Mouse (Mus musculus) neural tube, embryonic 11.5 days (tissue): ENCODE data around the gene Map2. TPM values are rescaled to one million over a fixed set of nuclear protein-coding genes. Genes with fewer than 3 reads are reported as not detected.

Experiments used
- ATAC-seq: fragments of 200-750 bp; cut with Nextera tagmentation; 2 replicates; pipeline ENCODE4 v1.8.0; 2017; ENCODE audit warnings: moderate number of reproducible peaks, mild to moderate bottlenecking, moderate TSS enrichment, moderate library complexity; ENCODE audit not compliant: insufficient read depth, low FRiP score, low TSS enrichment
- DNase-seq: peaks from one replicate; pipeline ENCODE4 v3.0.0-alpha.2; 2015; ENCODE audit warnings: low spot score
- H3K27ac ChIP-seq: fragments of 300-500 bp; sonication (generic); 2 replicates; pipeline ENCODE4 v1.5.1; 2014; ENCODE audit warnings: low read depth, mild to moderate bottlenecking, low read length
- H3K27me3 ChIP-seq: fragments of 300-500 bp; sonication (generic); 2 replicates; pipeline ENCODE4 v1.6.1; 2014; ENCODE audit warnings: mild to moderate bottlenecking, low read length, mixed read lengths; ENCODE audit not compliant: control insufficient read depth, insufficient read depth
- H3K36me3 ChIP-seq: fragments of 300-500 bp; sonication (generic); 2 replicates; pipeline ENCODE4 v1.6.1; 2014; ENCODE audit warnings: mild to moderate bottlenecking, low read length, moderate library complexity, mixed read lengths; ENCODE audit not compliant: control insufficient read depth, insufficient read depth
- H3K4me1 ChIP-seq: fragments of 300-500 bp; sonication (generic); 2 replicates; pipeline ENCODE4 v1.6.1; 2014; ENCODE audit warnings: low read length, mixed read lengths; ENCODE audit not compliant: control insufficient read depth, insufficient read depth
- H3K4me2 ChIP-seq: fragments of 300-500 bp; sonication (generic); 2 replicates; pipeline ENCODE4 v1.6.1; 2014; ENCODE audit warnings: low read depth, mild to moderate bottlenecking, moderate library complexity
- H3K4me3 ChIP-seq: fragments of 300-500 bp; sonication (generic); 2 replicates; pipeline ENCODE4 v1.5.1; 2014; ENCODE audit warnings: low read depth, low read length
- H3K9ac ChIP-seq: fragments of 300-500 bp; sonication (generic); 2 replicates; pipeline ENCODE4 v1.6.1; 2014; ENCODE audit warnings: mild to moderate bottlenecking, low read length
- H3K9me3 ChIP-seq: fragments of 300-500 bp; sonication (generic); 2 replicates; pipeline ENCODE4 v1.6.1; 2016; ENCODE audit warnings: low read length; ENCODE audit not compliant: control insufficient read depth
- WGBS: fragments of 180-500 bp; shearing (Covaris S2); extraction: QIAGEN DNeasy Blood & Tissue Kit; methylation state at CpG from one replicate; pipeline ENCODE4 v1.1.7; 2014; 5-methylcytosine and 5-hydroxymethylcytosine counted together
- polyA plus RNA-seq: library from polyadenylated mRNA; unstranded; fragments of >200 nt; fragmentation: Nextera tagmentation; extraction: Ambion mirVana; gene quantifications from 2 replicates; pipeline ENCODE4 v1.2.1, GENCODE M21; 2014

Map2 gene
- polyA plus RNA-seq, 1 experiment from 2014 or later: 194 TPM

DNA sequence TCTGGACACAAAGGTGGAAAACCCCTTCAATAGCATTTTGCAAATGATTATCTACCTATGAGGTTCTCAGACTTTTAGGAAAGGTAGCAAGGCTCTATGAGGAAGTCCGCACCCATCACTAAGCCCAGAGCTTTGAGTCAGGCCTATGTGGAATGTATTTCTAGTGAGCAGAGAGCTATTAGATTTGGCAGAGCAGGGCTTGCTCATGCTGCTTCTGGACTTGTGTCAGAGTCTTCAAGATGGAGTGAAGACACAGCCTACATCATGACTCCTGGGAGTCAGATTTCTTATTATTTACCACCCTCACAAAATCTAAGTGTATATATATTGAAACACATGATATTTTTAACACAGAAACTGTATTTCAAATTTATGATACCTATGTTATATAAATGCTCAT, 17.3 kb downstream of the Map2 start:
- H3K36me3 ChIP-seq: no peaks in the 10 kb centered on the region
- ATAC-seq: no peak
- H3K4me1 ChIP-seq: 0 out of 2 replicates have a peak, but pooled peaks cover 3% of the 10 kb centered on the region
- DNase-seq: no peak
- H3K27me3 ChIP-seq: no peaks in the 10 kb centered on the region
- H3K27ac ChIP-seq: no peak overlapping the region
- H3K4me2 ChIP-seq: no peak overlapping the region
- no peak overlapping the region for H3K9ac ChIP-seq
- 98% methylated on average over 1 of the region's 1 CpGs for WGBS
- no peak overlapping the region for H3K4me3 ChIP-seq
- no peaks in the 10 kb centered on the region for H3K9me3 ChIP-seq

DNA sequence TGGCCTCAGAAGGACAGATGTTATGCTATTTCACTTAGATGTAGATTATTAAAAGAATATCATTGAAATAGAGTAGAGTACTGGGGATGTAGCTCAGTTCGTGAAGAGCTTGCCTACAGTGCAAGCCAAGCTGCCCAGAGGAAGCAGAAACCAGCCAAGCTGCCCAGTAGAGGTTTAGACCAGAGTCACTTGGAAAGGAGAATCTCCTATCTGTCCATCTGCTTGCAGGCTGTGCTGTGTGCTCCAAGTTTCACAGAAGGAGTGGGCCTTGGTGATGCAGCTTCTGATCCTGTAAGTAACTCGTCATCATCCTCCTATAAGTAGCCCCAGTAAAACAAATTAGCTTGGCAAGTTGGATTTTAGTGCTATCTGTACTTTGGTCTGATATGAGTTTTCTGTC, 17.8 kb downstream of the Map2 start:
- WGBS: 84% methylated on average over 2 of the region's 2 CpGs
- Histone ChIP-seq H3K27ac (no peak overlapping the region), H3K4me1 (0 out of 2 replicates have a peak, but pooled peaks cover 3% of the 10 kb centered on the region), H3K4me3 (no peak overlapping the region), H3K9me3 (no peaks in the 10 kb centered on the region), H3K4me2 (no peak overlapping the region), H3K36me3 (no peaks in the 10 kb centered on the region), H3K9ac (no peak overlapping the region), H3K27me3 (no peaks in the 10 kb centered on the region)
- DNase-seq: no peak
- ATAC-seq: no peak

DNA sequence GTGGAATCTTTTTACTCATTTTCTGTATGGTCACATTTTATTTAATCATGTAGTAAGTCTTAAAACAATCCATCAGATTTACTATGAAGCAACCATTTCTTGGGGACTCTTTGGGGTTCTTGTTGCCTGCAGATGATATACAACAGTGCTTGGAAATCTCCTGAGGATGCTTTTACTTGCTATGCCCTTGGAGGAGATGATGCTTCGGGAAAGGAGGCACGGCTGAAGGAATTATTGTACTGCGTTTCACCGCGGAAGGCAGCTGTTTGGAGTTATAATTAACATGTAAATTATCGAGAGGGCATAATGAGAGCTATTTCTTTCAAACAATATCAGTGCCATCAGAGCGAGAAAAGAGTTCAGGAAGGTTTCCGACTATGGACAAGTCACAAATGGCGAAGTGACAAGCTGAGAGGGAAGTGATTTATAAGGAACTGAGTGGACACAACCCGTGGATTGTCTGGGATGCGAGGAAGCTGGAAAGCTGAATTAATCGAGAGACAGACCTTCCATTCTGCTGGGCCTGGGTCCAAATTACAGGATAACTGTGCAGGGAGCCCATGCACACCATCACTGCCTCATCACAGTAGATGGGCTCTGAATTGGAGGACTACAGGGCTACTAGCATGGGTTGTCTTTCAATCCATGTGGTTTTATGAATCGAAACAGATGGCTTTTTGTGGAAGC, 20.1 kb downstream of the Map2 start:
- H3K4me2 ChIP-seq: no peak overlapping the region

DNA sequence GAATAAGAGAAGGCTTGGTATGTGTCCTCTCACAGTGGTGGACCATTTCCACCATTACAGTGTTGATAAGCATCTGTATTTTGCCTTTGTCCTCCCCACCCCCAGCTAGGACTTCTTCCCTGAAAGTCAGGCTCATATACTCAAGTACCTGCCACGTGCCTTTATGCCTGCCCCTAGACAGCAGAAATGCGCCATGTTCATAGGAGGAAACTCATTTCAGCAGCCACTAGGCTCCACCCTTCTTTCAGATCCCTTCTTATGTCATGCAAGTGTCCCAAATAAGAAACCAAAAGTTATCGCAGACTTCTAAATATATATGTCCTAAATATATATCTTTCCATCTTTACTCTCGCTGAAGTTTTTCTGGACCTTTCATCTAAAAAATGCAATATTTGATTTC, 21.2 kb downstream of the Map2 start:
- Histone ChIP-seq H3K36me3 (no peaks in the 10 kb centered on the region), H3K4me2 (no peak overlapping the region), H3K27ac (no peak overlapping the region), H3K27me3 (no peaks in the 10 kb centered on the region), H3K9me3 (no peaks in the 10 kb centered on the region), H3K4me3 (no peak overlapping the region), H3K9ac (no peak overlapping the region), H3K4me1 (0 out of 2 replicates have a peak, but pooled peaks cover 3% of the 10 kb centered on the region)
- ATAC-seq: no peak
- 92% methylated on average over 4 of the region's 4 CpGs for WGBS
- DNase-seq: no peak

More for the DNA sequence above, 20.1 kb downstream of the Map2 start:
- H3K27ac ChIP-seq: no peak overlapping the region
- peak; percentile 74; the same call in 1 of the 2 replicates for ATAC-seq
- 0 out of 2 replicates have a peak, but pooled peaks cover 3% of the 10 kb centered on the region for H3K4me1 ChIP-seq
- peak; percentile 29 for DNase-seq
- H3K27me3 ChIP-seq: no peaks in the 10 kb centered on the region
- no peak overlapping the region for H3K9ac ChIP-seq
- no peak overlapping the region for H3K4me3 ChIP-seq
- H3K36me3 ChIP-seq: no peaks in the 10 kb centered on the region
- WGBS: 49% methylated on average over 13 of the region's 13 CpGs
- H3K9me3 ChIP-seq: no peaks in the 10 kb centered on the region

DNA sequence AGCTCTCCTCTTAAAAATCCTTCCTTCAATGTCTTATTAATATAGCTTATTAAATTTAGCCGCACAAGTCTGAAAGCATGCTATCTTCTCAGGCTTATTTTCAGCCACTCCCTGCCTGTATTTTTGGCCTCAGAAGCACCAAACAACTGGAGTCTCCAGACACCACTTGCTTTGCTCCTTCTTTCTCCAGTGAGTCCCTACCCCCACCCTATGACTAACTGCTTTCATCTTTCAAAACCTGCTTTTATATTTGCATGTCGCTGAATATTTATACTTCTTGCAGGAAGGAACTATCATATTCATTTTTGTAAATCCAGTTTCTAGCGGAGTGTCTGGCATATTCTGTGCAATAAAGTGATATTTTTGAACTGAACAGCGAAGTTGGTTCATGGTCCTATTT, 21.6 kb downstream of the Map2 start:
- H3K4me2 ChIP-seq: no peak overlapping the region
- WGBS: 87% methylated on average over 4 of the region's 4 CpGs
- 0 out of 2 replicates have a peak, but pooled peaks cover 3% of the 10 kb centered on the region for H3K4me1 ChIP-seq
- ATAC-seq (no peak), DNase-seq (no peak)
- no peak overlapping the region for H3K4me3 ChIP-seq
- H3K36me3 ChIP-seq: no peaks in the 10 kb centered on the region
- H3K9ac ChIP-seq: no peak overlapping the region
- no peaks in the 10 kb centered on the region for H3K27me3 ChIP-seq
- H3K27ac ChIP-seq: no peak overlapping the region
- no peaks in the 10 kb centered on the region for H3K9me3 ChIP-seq

DNA sequence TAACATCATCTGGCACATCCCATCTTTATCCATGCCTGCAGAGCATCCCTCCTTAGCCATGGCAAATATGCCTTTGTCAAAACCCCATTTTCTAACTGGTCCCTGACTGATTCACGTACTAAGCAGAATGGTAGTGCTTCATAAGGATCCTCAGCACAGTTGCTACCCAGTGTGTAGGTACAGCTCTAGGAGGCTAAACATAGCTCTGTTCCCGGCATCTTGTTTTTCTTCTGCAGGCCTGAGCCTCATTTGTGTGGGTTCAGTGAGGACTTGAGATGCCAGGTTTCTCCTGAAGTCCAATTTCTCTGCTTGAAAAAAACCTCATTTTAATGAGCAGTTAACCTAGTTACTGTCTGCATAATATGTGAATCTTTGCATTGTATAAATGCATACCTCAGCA, 30.4 kb downstream of the Map2 start:
- 86% methylated on average over 2 of the region's 2 CpGs for WGBS
- Histone ChIP-seq H3K9ac (no peak overlapping the region), H3K4me1 (no peaks in the 10 kb centered on the region), H3K4me2 (no peak overlapping the region), H3K9me3 (no peaks in the 10 kb centered on the region), H3K27ac (no peak overlapping the region), H3K36me3 (no peaks in the 10 kb centered on the region), H3K4me3 (no peak overlapping the region), H3K27me3 (no peaks in the 10 kb centered on the region)
- ATAC-seq: no peak
- DNase-seq: no peak

DNA sequence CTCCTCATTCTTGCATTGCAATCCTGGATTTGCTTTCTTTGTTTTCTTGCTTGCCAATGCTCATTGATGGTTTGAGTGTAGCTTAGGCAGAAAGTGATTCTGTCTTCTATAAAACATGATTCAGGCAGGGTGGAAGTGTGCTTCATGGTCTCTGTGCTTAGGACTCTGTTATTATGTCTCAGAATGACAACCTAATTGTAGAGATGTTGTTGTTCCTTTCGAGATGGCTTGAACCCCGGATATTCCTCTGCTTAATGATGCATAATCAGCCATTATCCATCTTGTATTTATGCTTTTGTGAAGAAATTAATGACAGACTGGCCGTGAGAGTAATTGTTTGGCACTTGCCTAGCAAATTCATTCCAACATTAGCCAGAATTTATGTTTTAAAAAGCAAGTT, 31.8 kb downstream of the Map2 start:
- H3K9me3 ChIP-seq: no peaks in the 10 kb centered on the region
- WGBS: 67% methylated on average over 3 of the region's 3 CpGs

DNA sequence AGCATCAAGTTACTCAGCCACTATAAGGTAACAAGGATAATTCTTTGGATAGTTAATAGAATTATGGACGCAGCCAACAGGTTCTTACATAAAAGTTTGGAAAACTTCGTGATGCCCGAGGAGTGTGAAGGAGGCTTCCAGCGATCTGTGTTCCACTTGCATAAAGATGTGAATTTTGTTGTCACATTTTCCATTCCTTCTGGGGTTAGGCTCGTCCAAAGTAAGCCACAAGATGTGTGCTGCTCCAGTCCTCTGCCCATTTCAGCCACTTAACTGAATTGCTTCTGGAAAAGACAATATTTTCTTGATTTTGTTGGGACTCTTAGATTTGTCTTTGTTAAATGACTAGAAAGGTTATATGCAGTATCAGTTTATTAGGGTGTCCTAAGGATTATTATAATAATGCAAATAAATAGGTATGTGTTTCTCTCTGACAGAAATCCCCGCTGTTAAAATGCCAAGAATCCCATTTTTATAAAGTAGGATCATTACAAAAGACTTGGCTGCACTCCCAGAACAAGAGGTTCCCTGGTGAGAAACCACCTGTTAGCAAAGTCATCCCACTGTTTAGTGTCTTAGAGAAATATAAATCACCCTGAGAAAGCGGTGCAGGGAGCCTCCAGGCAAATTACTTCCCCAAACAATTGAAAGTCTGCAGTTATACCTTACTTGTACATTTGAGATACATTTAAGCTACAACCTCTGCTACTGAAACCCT, 36.2 kb downstream of the Map2 start:
- no peaks in the 10 kb centered on the region for H3K27me3 ChIP-seq
- H3K4me3 ChIP-seq: no peak overlapping the region
- H3K9ac ChIP-seq: no peak overlapping the region
- H3K4me2 ChIP-seq: no peak overlapping the region
- DNase-seq: no peak
- H3K4me1 ChIP-seq: no peaks in the 10 kb centered on the region
- no peak for ATAC-seq
- H3K27ac ChIP-seq: no peak overlapping the region
- H3K36me3 ChIP-seq: no peaks in the 10 kb centered on the region
- 69% methylated on average over 7 of the region's 7 CpGs for WGBS
- no peaks in the 10 kb centered on the region for H3K9me3 ChIP-seq

More for the DNA sequence above, 31.8 kb downstream of the Map2 start:
- no peak overlapping the region for H3K9ac ChIP-seq
- no peaks in the 10 kb centered on the region for H3K36me3 ChIP-seq
- H3K27me3 ChIP-seq: no peaks in the 10 kb centered on the region
- H3K27ac ChIP-seq: no peak overlapping the region
- H3K4me1 ChIP-seq: no peaks in the 10 kb centered on the region
- H3K4me3 ChIP-seq: no peak overlapping the region
- ATAC-seq (no peak), DNase-seq (no peak)
- H3K4me2 ChIP-seq: no peak overlapping the region

DNA sequence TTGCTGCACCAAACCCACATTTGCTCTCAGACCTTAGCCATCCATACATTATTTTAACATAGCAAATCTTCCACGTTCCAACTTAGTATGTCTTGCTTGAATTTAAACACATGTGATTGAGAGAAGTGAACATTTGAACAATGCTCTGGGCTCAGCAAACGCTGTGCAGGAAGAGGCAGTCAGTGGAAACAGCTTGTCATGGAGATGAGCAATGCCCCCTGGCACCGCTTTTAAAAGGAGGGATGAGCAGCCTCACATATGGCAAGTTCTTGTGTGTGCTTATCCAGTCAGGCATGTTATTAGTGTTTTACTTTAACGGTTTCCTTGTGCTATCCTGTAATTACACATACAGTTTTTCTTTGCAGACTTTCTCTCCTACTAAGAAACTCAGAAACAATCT, 46.4 kb downstream of the Map2 start:
- H3K4me1 ChIP-seq: no peaks in the 10 kb centered on the region
- DNase-seq (no peak), ATAC-seq (no peak)
- no peaks in the 10 kb centered on the region for H3K27me3 ChIP-seq
- H3K36me3 ChIP-seq: no peaks in the 10 kb centered on the region
- no peak overlapping the region for H3K27ac ChIP-seq
- H3K4me3 ChIP-seq: no peak overlapping the region
- H3K4me2 ChIP-seq: no peak overlapping the region
- 58% methylated on average over 4 of the region's 4 CpGs for WGBS
- no peaks in the 10 kb centered on the region for H3K9me3 ChIP-seq
- H3K9ac ChIP-seq: no peak overlapping the region
